Mouse (Mus musculus): ENCODE results near the gene Col4a6. TPM values are rescaled to one million over a fixed set of nuclear protein-coding genes. Genes with fewer than 3 reads are reported as not detected.

Gene Col4a6
- under 0.01 and 0.09 TPM in 2 replicates for total RNA-seq (2014; rRNA removed)
- polyA plus RNA-seq (2012; rRNA removed), result 0.01 and 0.02 TPM in 2 replicates

DNA sequence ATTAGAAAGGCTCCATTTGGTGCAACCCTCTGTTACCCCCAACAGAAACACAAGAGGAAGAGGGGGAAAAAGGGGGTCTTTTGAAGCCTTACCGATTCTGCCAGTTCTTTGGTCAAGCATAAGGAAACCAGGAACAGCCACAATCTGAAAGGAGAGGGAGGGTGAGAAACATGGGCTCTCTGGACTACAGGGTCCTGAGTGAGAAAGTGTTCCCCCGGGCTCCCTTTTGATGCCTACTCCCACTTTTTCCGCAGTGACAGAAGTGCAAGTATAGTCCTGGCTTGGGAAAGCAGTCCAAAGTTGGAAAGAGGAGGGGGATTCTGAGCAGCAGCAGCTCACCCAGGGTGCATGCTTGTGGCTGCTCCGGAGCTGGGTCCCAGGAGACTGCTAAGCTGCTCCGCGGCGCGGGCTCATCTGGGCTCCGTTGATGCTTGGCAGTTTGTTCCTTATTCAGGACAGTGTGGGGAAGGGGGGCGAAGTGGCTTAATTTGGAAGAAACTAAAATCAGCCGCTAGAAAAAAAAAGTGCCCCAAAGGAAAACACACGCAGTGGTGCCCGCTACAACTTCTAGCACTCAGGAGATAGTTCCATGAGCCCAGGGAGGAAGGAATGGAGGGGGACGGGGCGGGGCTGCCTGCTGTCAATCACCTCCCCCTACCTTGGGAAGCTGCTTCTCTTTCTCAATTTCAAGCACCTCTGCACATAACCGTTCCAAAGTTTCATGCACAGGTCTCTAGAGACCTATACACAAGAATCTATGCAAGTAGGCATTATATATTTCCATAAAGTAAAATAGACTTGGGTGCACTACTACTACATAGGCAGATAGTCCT lies at the start of gene Col4a6:
Gene Col4a6, minus strand, starts transcription at position 607 of the 833 bp plus-strand sequence.
- no peak for TF ChIP-seq POLR2A (IDR thresholded peaks at IDR 0.05; ENCODE audit: extremely low read depth, insufficient read depth, low read length)
- no peak for TF ChIP-seq CTCF (IDR thresholded peaks at IDR 0.05; ENCODE audit: low read depth, low read length)
- Histone ChIP-seq H3K4me3 (ENCODE audit: insufficient read depth, low read depth, low read length) (no peak within 1 kb of the TSS), H3K27ac (replicated peaks; ENCODE audit: insufficient read depth, low read depth, low read length) (no peak within 1 kb of the TSS), H3K79me2 (ENCODE audit: control insufficient read depth, insufficient read depth, low read length) (no peaks in the 10 kb centered on the region), H3K27me3 (ENCODE audit: control insufficient read depth, insufficient read depth, low read length) (no peaks in the 10 kb centered on the region), H3K9ac (ENCODE audit: low read depth, low read length) (no peak within 1 kb of the TSS), H3K36me3 (ENCODE audit: control insufficient read depth, insufficient read depth, low read length) (no peaks in the 10 kb centered on the region), H3K4me1 (ENCODE audit: control insufficient read depth, insufficient read depth, low read length) (no peaks in the 10 kb centered on the region)
- WGBS, result 4% methylated on average over 16 of the region's 16 CpGs
- DNase-seq (ENCODE audit: extremely low read depth, low read depth, low spot score), result no peak

DNA sequence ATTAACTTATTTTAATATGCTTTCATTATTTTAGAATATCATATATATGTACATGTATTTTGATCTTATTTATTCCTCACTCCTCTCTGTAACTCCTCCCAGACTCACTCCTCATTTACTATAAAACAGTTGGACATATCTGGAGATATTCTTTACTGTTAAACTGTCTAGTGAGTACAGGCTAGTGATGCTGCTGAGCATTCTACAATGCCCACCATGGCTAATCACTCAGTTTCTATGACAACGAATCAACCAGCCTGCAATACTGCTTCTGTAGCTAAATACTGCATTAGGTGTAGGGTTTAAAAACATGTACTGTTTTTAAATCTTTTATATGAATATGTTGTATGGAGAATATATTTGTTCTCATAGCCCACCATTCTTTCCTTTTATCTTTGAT lies 29.2 kb upstream of the Col4a6 start:
- Histone ChIP-seq H3K4me1 (ENCODE audit: control insufficient read depth, insufficient read depth, low read length) (no peaks in the 10 kb centered on the region), H3K27ac (replicated peaks; ENCODE audit: insufficient read depth, low read depth, low read length) (no peak overlapping the region), H3K4me3 (ENCODE audit: insufficient read depth, low read depth, low read length) (no peak overlapping the region), H3K27me3 (ENCODE audit: control insufficient read depth, insufficient read depth, low read length) (no peaks in the 10 kb centered on the region), H3K79me2 (ENCODE audit: control insufficient read depth, insufficient read depth, low read length) (no peaks in the 10 kb centered on the region), H3K9ac (ENCODE audit: low read depth, low read length) (no peak overlapping the region), H3K36me3 (ENCODE audit: control insufficient read depth, insufficient read depth, low read length) (no peaks in the 10 kb centered on the region)
- WGBS, result 76% methylated on average over 1 of the region's 1 CpGs
- TF ChIP-seq CTCF (IDR thresholded peaks at IDR 0.05; ENCODE audit: low read depth, low read length), result no peak
- TF ChIP-seq POLR2A (IDR thresholded peaks at IDR 0.05; ENCODE audit: extremely low read depth, insufficient read depth, low read length), result no peak
- DNase-seq (ENCODE audit: extremely low read depth, low read depth, low spot score), result no peak

GRCm38 (mm10) chrX:141494545-141494944 lies 20.7 kb upstream of the Col4a6 start:
- Histone ChIP-seq H3K79me2 (ENCODE audit: control insufficient read depth, insufficient read depth, low read length) (no peaks in the 10 kb centered on the region), H3K4me1 (ENCODE audit: control insufficient read depth, insufficient read depth, low read length) (no peaks in the 10 kb centered on the region), H3K9ac (ENCODE audit: low read depth, low read length) (no peak overlapping the region), H3K4me3 (ENCODE audit: insufficient read depth, low read depth, low read length) (no peak overlapping the region), H3K27me3 (ENCODE audit: control insufficient read depth, insufficient read depth, low read length) (no peaks in the 10 kb centered on the region), H3K36me3 (ENCODE audit: control insufficient read depth, insufficient read depth, low read length) (no peaks in the 10 kb centered on the region), H3K27ac (replicated peaks; ENCODE audit: insufficient read depth, low read depth, low read length) (no peak overlapping the region)
- no peak for DNase-seq (ENCODE audit: extremely low read depth, low read depth, low spot score)
- TF ChIP-seq POLR2A (IDR thresholded peaks at IDR 0.05; ENCODE audit: extremely low read depth, insufficient read depth, low read length), result no peak
- no peak for TF ChIP-seq CTCF (IDR thresholded peaks at IDR 0.05; ENCODE audit: low read depth, low read length)
- WGBS, result 90% methylated on average over 4 of the region's 4 CpGs

- no peak for TF ChIP-seq POLR2A (IDR thresholded peaks at IDR 0.05; ENCODE audit: extremely low read depth, insufficient read depth, low read length)
- TF ChIP-seq CTCF (IDR thresholded peaks at IDR 0.05; ENCODE audit: low read depth, low read length), result no peak
- Histone ChIP-seq H3K27ac (replicated peaks; ENCODE audit: insufficient read depth, low read depth, low read length) (no peak overlapping the region), H3K4me1 (ENCODE audit: control insufficient read depth, insufficient read depth, low read length) (no peaks in the 10 kb centered on the region), H3K36me3 (ENCODE audit: control insufficient read depth, insufficient read depth, low read length) (no peaks in the 10 kb centered on the region), H3K4me3 (ENCODE audit: insufficient read depth, low read depth, low read length) (peak overlapping the region; percentile 68), H3K9ac (ENCODE audit: low read depth, low read length) (peak overlapping the region; percentile 58), H3K79me2 (ENCODE audit: control insufficient read depth, insufficient read depth, low read length) (no peaks in the 10 kb centered on the region), H3K27me3 (ENCODE audit: control insufficient read depth, insufficient read depth, low read length) (no peaks in the 10 kb centered on the region)
- DNase-seq (ENCODE audit: extremely low read depth, low read depth, low spot score), result peak; percentile 0
- WGBS, result 3% methylated on average over 14 of the region's 14 CpGs
These were observed 1.9 kb upstream of the Col4a6 start for GRCm38 (mm10) chrX:141475566-141476327.

DNA sequence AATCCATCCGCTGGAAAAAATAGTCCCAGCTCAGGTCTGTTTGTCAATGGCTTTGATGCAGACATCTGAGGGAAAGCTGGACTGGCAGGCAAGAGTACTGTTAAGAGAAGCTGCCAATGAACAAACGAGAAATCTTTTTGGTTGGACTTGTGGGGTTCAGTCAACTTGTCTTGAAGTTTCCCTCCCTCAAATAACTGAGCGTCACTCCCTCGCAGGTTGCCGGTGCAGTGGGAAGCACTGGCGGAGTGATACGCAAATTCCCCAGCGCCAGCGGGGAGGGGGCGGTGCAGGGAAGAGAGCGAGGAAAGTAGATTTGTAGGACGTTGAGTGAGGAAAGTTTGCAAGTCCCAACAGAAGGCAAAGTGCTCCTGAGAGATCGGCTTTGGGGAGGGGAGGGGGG lies 1.2 kb upstream of the Col4a6 start, which contains the start of gene Col4a5:
Gene Col4a5, plus strand, starts transcription at position 276 of the 400 bp plus-strand sequence.
- H3K4me1 ChIP-seq (ENCODE audit: control insufficient read depth, insufficient read depth, low read length), result no peaks in the 10 kb centered on the region
- no peaks in the 10 kb centered on the region for H3K27me3 ChIP-seq (ENCODE audit: control insufficient read depth, insufficient read depth, low read length)
- H3K79me2 ChIP-seq (ENCODE audit: control insufficient read depth, insufficient read depth, low read length), result no peaks in the 10 kb centered on the region
- no peaks in the 10 kb centered on the region for H3K36me3 ChIP-seq (ENCODE audit: control insufficient read depth, insufficient read depth, low read length)
- peak; percentile 41 for DNase-seq (ENCODE audit: extremely low read depth, low read depth, low spot score)
- H3K9ac ChIP-seq (ENCODE audit: low read depth, low read length), result peak within 1 kb of the TSS; percentile 58
- peak within 1 kb of the TSS; percentile 68 for H3K4me3 ChIP-seq (ENCODE audit: insufficient read depth, low read depth, low read length)
- H3K27ac ChIP-seq (replicated peaks; ENCODE audit: insufficient read depth, low read depth, low read length), result no peak within 1 kb of the TSS
- WGBS, result 2% methylated on average over 13 of the region's 13 CpGs
- TF ChIP-seq CTCF (IDR thresholded peaks at IDR 0.05; ENCODE audit: low read depth, low read length) (no peak), POLR2A (IDR thresholded peaks at IDR 0.05; ENCODE audit: extremely low read depth, insufficient read depth, low read length) (no peak)

All from liver, adult 2 months (tissue).